Mouse (Mus musculus) frontal cortex, adult 2 months (tissue): Measurements from ENCODE around the gene Usf3. TPM values are rescaled to one million over a fixed set of nuclear protein-coding genes. Genes with fewer than 3 reads are reported as not detected.

Experiments
- DNase-seq, 2 experiments: peaks; one replicate each; pipeline ENCODE4 v3.0.0; 2022; ENCODE audit warnings: low spot score in 1 of 2; ENCODE audit errors: extremely low spot score in 1 of 2
- polyA plus RNA-seq: library from polyadenylated mRNA; depleted of rRNA; stranded (reverse); fragments of >200 nt; gene quantifications from 2 replicates; pipeline ENCODE4 v1.2.3, GENCODE M21; 2012; rRNA removed

The Usf3 gene
- 14.0 and 14.9 TPM in 2 replicates for polyA plus RNA-seq

DNA sequence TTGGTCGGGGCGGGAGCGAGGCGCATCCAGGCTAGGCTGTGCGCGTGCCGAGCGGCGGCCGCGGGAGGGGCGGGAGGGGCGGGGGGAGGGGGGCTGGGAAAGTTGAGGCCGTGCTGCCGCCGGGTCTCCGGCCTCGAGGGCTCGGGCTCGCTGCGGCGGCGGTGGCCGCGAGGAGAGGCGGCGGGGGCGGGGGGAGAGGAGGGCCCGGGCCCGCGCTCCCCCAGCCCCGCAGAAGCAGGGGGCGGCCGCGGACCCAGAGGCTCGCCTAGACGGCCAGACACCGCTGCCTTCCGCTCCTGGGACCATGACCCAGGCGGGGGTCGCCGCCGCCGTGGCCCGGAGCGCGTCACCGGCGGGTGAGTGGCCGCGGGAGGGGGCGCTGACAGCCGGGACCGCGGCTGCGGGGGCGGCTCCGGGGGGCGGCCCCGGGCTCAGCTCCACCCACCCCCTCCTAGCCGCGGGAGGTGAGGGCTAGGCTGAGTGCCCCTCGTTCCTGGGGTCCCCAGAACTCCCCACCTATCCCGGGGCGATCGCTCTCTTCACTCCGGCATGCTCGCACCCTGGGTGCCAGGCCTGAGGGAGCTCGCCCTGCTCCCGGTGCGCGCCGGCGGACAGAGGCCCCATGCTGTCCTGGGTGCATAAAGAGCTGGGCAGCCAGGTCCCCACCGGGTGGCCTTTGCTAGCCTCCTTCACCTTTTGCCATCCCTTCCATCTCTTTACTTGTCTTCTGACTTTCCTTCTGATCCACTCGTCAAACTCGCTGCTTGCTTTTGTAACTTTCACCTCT lies at the start of gene Usf3:
TSS of gene Usf3 (plus strand) at position 92 of the 787 bp plus-strand sequence.
- DNase-seq, result peak in 1 of 2 experiments; percentile 32

DNA sequence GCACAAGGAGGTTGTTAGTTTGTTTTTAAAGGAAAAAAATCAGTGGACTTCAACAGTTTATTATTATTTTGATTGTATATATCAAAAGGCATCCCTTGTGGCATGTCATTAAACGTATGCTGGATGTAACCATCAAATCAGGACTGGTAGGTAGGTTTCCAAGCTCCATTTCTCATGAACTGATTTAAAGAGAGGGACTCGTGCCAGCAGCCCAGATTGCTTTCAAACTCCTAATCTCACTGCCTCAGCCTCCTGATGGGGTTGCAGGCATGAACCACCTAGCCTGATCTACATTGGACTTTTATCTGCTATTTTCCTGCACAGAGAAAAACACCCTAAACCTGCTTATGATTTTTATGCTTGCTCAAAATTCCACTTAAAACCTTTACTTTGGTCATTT lies 49.3 kb upstream of the Usf3 start:
- DNase-seq, result peak in 1 of 2 experiments; percentile 48

DNA sequence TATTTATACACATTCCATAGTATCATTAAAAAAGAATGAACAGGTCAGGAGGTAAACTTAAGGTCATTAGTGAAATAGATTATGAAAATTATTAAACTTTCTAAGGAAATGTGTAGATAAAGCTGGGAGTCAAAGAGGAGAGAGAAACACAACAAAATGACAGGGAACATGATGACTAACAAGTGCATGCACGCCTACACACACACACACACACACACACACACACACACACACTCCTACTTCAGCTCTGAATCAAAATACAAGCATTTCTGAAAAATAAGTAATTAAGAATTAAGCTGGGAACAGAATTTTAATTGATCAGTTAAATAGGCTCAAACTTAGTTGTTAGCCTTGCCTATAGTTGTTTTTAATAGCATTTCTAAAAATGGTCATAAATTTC lies 48.3 kb upstream of the Usf3 start:
- peak in 1 of 2 experiments; percentile 52 for DNase-seq

DNA sequence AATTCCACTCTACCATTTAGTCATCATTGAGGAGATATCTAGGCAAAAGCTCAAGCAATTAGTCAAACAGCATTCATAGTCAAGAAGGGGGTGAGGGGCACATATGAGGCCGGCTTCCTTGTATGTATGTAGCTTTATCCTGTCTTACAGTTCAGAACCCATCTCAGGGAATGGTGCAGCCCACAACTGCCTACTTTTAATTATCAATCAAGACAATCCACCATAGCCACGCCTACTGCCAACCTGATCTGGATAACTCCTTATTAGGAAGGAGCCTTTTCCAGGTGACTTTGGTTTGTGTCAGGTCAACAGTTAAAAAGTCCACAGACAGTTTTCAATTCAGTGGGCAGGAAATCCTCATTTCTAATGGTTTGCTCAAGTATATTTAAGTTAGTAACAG lies 47.6 kb upstream of the Usf3 start:
- DNase-seq, result no peak

DNA sequence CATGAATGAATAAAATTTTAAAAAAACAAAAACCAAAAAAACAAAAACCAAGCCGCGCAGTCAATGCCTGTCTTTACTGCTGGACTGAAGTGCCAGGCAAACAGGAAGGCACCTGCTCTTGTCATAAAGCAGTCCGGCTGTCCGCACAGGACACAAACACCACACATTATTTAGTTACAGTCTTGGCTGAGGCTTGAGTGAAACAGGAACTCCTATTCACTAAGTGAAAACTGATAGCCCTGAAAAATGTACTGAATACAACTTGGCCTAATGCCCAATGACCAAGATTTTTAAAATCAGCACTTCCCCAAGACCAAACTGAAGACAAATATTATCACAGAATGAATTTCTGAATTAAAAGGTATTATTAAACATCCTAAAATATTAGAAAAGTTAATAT lies 46.6 kb upstream of the Usf3 start:
- DNase-seq, result no peak

DNA sequence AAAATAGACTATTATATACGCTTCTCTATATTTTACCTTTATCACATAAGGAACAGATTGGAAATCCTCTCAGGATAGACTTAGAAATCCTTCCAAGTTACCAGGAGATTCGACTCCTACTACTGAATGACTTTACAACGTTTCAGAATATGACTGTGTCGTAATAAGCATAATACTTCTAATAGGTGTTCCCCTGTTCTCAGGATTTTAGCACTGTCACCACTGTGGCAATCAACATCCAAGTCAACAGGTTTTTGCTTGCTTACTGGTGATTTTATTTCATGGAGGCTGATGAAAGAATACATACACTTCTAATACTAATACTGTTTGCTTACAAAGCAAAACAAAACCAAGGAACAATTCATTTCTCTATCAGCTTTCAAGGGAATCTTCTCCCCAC lies 40.7 kb upstream of the Usf3 start:
- no peak for DNase-seq

DNA sequence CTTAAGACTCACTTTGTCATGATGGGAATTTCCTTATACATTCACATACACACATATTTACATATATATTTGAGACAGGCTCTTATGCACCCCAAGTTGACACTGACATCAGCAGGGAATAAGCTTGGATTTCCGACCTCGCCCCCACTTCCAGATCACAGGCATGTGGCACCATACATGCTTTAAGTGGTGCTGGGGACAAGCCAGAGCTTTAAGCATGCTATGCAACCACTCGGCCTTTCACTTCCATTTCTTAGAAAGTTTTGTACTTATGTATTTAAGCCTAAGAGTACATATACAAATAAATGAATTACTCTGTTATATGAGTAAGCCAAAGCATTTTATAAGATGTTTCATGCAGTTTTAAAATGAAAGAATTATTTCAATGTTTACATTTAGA lies 39.9 kb upstream of the Usf3 start:
- DNase-seq, result no peak

DNA sequence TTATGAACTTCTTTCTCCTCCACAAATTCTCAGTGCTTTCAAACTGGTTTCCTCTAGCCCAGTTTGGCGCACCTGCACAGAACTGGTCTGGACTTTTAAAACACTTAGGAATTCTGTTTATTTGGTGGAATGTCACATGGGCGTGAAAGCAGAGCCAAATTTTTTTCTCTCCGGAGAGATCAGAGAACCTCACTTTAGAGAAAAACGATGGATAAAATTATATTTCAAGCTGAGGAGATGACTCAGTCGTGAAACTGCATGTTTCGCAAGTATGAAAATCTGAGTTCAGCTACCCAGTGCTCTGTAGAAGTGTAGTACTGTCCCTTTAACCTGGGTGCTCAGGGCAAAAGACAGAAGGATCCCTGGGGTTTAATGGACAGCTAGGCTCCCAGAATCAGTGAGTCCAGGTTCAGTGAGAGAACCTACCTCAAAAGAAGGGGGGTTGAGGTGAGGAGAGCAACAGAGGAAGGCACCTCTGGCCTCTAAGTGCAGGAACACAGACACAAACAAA lies 36.5 kb upstream of the Usf3 start:
- DNase-seq, result peak in 1 of 2 experiments; percentile 42

DNA sequence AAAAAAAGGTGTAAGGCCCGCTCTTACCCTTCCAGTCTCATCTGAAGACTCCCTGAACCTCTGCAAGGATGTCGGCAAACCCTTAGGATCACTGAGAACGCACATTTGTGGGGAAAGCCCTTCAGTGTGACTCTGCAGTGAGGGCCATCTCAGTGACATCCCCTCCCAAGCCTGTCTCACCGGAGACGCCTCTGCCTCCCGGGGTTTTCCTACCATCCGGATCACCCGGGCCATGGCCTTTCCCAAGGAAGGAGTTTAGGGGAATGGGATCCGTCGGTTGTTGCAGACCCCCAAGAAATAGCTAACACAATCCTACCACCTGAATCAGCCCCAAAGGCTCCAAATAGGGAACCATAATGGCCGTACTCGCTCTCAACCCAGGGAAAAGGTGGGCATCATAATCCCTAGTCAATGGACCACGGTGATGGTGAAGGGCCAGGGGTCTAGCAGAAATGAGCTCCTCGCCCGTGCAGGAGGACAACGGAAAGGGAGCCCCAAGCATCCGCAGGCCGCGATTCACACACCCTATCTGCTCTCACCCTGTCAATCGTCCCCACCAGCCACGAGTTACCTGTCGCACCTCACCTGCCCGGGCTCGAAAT lies 34.6 kb upstream of the Usf3 start:
- peak in 1 of 2 experiments; percentile 30 for DNase-seq

DNA sequence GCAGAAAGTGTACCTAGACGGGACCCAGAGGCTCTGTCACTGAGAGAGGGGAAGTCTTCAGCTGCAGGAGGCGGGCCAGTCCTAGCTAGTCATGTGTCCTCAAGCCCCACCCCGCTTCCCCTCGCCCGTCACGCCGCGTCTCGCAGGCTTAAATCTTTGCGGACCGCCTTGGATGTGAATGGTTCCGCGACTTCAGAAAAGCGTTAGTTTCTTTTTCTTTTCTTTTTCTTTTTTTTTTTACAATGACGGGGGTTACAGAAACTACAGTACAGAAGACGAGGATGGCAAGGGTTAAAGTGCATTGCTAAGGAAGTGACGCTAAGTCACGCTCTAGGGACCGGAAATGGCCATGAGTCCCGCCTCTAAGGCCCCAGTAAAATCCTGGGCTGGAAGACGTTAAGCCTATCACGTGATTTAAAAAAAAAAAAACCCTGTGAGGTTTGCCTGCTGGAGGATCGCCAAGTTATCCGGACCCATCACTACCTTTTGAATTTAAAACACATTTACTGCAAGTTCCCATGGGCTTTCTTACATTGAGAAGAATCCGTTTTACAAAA lies 34.0 kb upstream of the Usf3 start:
- peak; percentile 91 to 93 for DNase-seq

DNA sequence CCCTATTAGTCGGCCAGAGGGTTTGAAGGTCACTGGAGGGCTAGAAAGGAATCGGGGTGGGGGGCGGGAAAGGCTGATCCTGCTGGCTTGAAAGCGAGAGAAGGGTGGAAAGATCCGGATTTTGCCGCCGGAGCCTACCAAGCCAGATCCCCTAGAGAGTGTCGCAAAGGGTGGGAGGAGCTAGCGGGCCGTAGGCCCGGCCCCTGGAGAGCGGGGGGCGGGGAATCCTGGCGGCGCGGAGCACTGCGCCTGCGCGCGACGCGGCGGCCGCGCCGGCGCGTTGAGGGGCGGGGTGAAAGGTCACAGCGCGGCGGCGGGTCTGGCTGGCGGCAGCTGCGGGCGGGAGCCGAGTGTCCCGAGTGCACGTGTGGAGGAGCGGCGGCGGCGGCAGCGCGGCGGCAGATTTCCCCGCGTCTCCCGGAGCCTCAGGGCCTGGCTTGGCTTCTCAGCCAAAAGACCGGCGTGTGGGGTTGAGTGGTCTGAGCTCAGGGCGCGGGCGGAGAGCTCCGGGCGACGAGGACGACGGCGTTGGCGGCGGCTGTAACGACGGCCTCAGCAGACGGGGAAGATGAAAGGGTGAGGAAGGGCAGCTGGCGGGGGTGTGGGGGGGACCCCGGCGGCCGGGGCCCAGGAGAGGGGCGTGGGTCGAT lies 33.4 kb upstream of the Usf3 start, which contains the start of the genes Atp6v1a and Naa50:
TSS of gene Atp6v1a (minus strand) at position 170 of the 650 bp plus-strand sequence.
TSS of gene Naa50 (plus strand) at position 295 of the 650 bp plus-strand sequence.
- DNase-seq, result peak; percentile 82 to 89

DNA sequence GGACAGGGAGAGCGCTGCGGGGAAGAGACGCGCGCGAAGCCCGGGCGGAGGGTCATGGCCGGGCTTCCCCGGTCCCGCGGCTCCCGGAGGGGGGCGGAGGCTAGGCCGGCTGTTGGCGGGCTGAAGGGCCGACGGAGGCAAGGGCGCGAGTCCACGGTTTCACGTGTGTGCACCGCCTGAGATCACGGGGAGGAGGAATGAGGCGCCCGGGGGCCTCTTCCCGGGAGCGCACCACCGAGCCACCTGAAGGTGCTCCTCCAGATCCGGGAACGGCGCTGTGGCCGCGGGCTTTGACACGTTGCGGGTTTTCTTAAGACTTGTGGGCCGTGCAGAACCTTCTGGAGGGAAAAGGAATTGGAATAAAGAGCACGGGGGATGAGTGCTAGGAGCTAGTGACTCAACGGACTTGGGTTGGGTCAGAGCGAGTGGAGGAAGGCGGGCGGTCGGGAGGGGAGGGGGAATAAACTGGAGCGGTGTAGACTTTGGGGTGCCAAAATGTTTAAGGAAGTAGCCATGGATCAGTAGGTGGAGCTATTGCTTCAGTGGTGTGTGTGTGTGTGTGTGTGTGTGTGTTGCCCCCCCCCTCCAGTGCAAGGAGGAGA lies 32.8 kb upstream of the Usf3 start:
- peak; percentile 63 to 74 for DNase-seq

DNA sequence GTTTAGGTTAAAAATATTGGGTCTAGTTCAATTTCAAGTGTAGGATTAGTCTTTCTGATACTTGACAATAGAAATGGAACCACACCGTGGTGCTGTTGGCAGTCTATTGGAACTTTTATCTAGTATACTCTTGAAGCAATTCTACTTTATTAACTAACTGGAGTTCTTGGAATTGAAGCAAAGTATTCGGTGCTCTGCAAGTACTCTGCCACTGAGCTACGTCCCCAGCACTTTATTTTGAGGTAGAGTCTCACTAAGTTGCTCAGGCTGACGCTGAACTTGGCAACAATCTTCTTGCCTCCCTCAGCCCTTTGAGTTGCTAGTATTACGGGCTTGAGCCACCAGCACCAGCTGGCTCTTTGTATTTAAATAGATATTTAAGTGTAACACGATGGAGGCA lies 31.6 kb upstream of the Usf3 start:
- peak in 1 of 2 experiments; percentile 62 for DNase-seq

DNA sequence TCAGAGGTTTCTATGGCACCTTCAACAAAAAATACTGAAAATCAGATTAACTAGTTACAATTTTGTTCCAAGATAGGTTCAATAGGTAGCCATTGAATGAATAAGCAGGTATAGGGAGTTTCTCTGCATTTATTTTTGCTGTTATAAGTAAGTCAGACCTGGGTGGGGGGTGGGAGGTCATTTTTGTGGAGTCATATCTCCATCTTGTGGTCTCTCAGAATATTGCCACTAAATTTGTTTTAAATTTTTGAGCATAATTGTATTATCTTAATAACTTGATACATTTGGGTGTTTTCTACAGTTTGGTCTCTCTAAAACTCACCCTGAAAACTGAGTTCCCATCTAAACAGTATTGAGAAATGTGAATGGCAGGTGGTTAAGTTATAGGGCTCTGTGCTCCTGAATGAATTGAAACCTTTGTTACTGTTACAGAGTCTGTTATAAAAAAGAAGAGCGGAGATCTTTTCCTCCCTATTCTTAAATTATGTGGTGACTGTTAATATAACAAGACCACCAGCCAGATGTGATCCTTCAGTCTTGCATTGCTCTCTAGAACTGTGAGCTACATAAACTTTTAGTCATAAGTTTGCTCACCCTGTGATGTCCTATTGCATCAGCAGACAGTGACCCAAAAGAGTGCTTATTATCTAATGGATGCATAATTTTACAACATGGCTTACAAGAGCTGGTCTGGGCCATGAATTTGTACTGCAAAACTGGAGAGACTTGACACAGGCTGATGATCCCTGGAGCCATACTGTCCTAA lies 23.9 kb upstream of the Usf3 start:
- DNase-seq, result no peak

DNA sequence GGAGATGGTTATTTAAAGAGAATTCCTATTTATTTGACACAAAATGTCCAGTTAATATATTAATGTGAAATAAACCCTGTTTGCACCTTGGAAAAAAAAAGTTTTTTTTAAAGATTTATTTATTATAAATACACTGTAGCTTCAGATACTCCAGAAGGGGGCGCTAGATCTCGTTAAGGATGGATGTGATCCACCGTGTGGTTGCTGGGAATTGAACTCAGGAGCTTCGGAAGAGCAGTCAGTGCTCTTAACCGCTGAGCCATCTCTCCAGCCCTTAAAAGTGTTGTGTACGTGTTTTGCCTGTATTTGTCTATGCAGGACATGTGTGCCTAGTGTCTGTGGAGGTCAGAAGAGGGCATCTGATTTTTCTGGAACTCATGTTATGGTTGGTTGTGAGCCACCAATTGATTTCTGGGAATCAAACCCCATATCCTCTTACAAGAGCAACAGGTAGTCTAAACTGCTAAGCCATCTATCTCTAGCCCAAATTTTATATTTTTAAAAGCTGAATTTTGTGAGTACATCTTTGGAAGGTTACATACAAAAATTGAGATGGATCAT lies 18.5 kb upstream of the Usf3 start:
- no peak for DNase-seq

DNA sequence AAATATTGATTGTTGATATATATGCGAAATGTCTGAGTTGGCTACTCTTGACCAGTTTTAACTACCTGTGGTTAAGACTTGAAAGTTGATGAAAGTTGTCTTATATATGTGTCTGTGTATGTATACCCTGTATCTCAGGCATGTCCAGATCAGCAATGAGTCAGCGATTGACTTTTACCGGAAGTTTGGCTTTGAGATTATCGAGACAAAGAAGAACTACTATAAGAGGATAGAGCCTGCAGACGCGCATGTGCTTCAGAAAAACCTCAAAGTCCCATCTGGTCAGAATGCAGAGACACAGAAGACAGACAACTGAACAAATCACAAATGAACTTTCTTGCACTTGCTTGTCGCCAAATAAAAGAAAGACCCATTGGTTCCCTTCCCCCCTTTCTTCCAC lies 13.7 kb upstream of the Usf3 start:
- DNase-seq, result no peak

DNA sequence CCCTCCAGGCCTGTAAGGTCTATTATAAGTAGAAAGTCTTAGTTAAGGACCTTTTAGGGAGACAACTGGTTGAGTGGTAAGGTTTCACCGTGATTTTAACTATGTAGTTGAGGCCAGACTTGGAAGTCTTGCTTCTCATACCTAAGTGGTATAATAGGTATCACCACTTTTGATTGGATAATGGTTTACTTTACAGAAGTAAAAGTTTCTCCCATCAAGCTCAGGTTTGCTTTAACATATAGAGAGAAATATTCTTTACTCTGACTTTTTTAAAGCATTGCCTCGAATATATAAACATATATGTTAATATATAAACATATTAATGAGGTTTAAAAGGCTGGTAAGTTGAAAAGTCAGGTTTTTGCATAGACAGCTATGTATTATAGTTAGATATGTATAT lies 9.2 kb upstream of the Usf3 start:
- DNase-seq, result no peak

DNA sequence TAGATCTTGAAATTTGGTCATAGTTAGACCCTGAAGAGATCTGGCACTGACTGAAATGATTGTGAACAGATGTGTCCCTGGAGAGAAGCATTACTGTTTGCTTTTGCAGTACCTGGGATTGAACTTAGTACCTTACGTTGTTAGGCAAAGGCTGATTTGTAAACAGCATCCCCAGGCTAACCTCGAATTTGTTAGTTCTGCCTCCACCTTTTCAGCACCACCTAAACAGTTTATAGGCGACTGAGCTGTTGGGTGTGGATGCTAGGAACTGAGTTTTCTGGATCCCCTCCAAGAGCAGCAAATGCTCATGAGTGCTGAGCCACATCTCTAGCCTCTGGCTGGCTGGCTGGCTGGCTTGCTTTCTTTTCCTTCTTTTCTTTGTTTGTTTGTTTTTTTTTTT lies 7.9 kb upstream of the Usf3 start:
- no peak for DNase-seq

DNA sequence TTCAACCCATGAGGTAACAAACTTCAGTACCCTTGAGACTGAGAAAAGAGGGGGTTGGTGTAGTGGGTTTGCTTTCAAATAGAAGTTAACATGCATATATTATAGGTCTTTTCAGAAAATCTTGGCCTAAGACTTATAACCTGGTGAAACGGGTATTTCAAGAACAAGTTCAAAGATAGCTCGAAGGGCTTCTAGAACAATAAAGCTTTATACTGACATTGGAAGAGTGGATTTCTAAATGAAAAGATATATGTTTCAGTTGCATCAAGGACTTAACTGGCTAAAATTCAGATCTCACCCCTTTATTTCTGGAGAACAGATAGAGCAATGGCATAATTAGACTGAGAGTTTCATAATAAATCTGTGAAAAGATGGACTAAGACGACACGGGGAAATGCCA lies 4.1 kb upstream of the Usf3 start:
- DNase-seq, result no peak
